Mouse (Mus musculus) erythroblast, embryonic 14.5 days (primary cell): ENCODE results near the gene Olfr190.
"Not testable (repeated sequence)": the region's sequence is repeated elsewhere in the genome, so short reads cannot be mapped to it uniquely, and the experiment has no call there.

Source experiments
- GATA1 ChIP-seq: IDR thresholded peaks from 2 replicates; pipeline ENCODE4 v1.6.1; 2012; ENCODE audit warnings: low read length, inconsistent platforms, mixed read lengths
- TAL1 ChIP-seq: IDR thresholded peaks from 3 replicates; pipeline ENCODE4 v1.6.1; 2012; ENCODE audit warnings: low read length, inconsistent platforms, mixed read lengths

DNA sequence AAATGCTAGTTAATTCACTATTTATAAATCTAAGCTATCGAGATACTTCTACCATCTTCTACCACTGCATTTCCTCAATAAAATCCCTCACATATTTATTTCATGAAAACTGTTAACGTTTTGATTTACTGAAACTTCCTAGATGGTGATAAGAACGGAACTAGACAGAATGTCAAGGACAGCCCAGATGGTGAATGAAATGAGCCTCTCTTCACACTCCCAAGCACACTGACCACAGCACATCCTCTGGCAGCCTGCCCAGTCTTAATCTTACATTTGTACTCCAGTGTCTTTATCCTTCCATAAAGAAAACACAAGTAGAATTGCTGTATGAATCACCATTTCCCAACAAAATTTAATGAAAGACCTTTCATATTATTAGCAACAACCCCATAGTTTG is 15.4 kb downstream of the Olfr190 start:
- not testable (repeated sequence) for TF ChIP-seq GATA1, TAL1
